Mouse (Mus musculus) CH12.LX (cell line): ENCODE results near the gene Selenow. TPM values are rescaled to one million over a fixed set of nuclear protein-coding genes. Genes with fewer than 3 reads are reported as not detected.

Source experiments
- DNase-seq: peaks from one replicate; pipeline ENCODE4 v3.0.0-alpha.2; 2013; ENCODE audit errors: extremely low read depth
- H3K27ac ChIP-seq: 2 replicates; pipeline ENCODE4 v1.5.1; 2012; ENCODE audit warnings: low read depth, mild to moderate bottlenecking, control low read depth, moderate library complexity; ENCODE audit not compliant: insufficient read depth
- H3K27me3 ChIP-seq: replicated peaks from 2 replicates; pipeline ENCODE3; 2012; ENCODE audit warnings: inconsistent platforms
- H3K36me3 ChIP-seq, 2 experiments: replicated peaks in 1 of 2; 2 replicates each; pipeline versions ENCODE3 to v1.6.1; 2012; ENCODE audit warnings: inconsistent platforms in 1 of 2, low read length in 1 of 2, mild to moderate bottlenecking in 1 of 2, mixed read lengths in 1 of 2, moderate library complexity in 1 of 2; ENCODE audit not compliant: control insufficient read depth in 1 of 2, insufficient read depth in 1 of 2
- H3K4me1 ChIP-seq, 2 experiments: 2 replicates each; pipeline ENCODE4 v1.6.1; 2012; ENCODE audit warnings: inconsistent platforms in 1 of 2, moderate library complexity in 1 of 2; ENCODE audit not compliant: insufficient read depth in 2 of 2, control insufficient read depth in 1 of 2
- H3K4me2 ChIP-seq: 2 replicates; pipeline ENCODE4 v1.6.1; 2012; ENCODE audit warnings: low read depth, mild to moderate bottlenecking, control low read depth; ENCODE audit not compliant: poor library complexity, insufficient read depth, severe bottlenecking
- H3K4me3 ChIP-seq, 3 experiments: fragments of 150-350 bp in 1 of 3; sonication (generic) in 1 of 3; replicated peaks in 1 of 3; 2 replicates each; pipeline versions ENCODE3 to v1.5.1; 2011 to 2012; ENCODE audit warnings: low read depth in 2 of 3, low read length in 2 of 3, mild to moderate bottlenecking in 2 of 3, moderate library complexity in 2 of 3, control low read depth in 1 of 3, improper control_type of control experiment in 1 of 3, inconsistent platforms in 1 of 3, mixed read lengths in 1 of 3; ENCODE audit not compliant: poor library complexity in 1 of 3
- H3K79me2 ChIP-seq: replicated peaks from 2 replicates; pipeline ENCODE4 v1.6.1; 2012; ENCODE audit warnings: mild to moderate bottlenecking, moderate library complexity; ENCODE audit not compliant: control insufficient read depth, poor library complexity, insufficient read depth, severe bottlenecking; ENCODE audit errors: extremely low read depth
- H3K9ac ChIP-seq: 2 replicates; pipeline ENCODE4 v1.6.1; 2012; ENCODE audit warnings: low read depth, mild to moderate bottlenecking, control low read depth, moderate library complexity; ENCODE audit not compliant: insufficient read depth
- H3K9me3 ChIP-seq: replicated peaks from 2 replicates; pipeline ENCODE3; 2012; ENCODE audit warnings: low read length, inconsistent platforms, mixed read lengths
- BHLHE40 ChIP-seq: IDR thresholded peaks from 2 replicates; pipeline ENCODE4 v1.6.1; 2011; ENCODE audit warnings: mild to moderate bottlenecking, low read depth, low read length, improper control_type of control experiment
- E2F4 ChIP-seq: IDR thresholded peaks from 2 replicates; pipeline ENCODE4 v1.6.1; 2011; ENCODE audit warnings: low read depth, low read length, improper control_type of control experiment; ENCODE audit not compliant: insufficient replicate concordance
- ELF1 ChIP-seq: IDR thresholded peaks from 2 replicates; pipeline ENCODE4 v1.6.1; 2014; ENCODE audit warnings: low read depth, mild to moderate bottlenecking, inconsistent platforms, low read length, improper control_type of control experiment
- EP300 ChIP-seq: IDR thresholded peaks from 2 replicates; pipeline ENCODE4 v1.6.1; 2011; ENCODE audit warnings: low read length, improper control_type of control experiment
- ETS1 ChIP-seq: conservative IDR thresholded peaks from 2 replicates; pipeline ENCODE4 v1.6.1; 2012; ENCODE audit warnings: low read depth, mild to moderate bottlenecking, inconsistent platforms, low read length, improper control_type of control experiment, moderate library complexity
- HCFC1 ChIP-seq: IDR thresholded peaks from 2 replicates; pipeline ENCODE4 v1.6.1; 2012; ENCODE audit warnings: low read depth, mild to moderate bottlenecking, inconsistent platforms, low read length, improper control_type of control experiment
- KAT2A ChIP-seq: IDR thresholded peaks from 2 replicates; pipeline ENCODE4 v1.6.1; 2012; ENCODE audit warnings: low read length, improper control_type of control experiment, inconsistent platforms; ENCODE audit not compliant: insufficient replicate concordance
- MAFK ChIP-seq: IDR thresholded peaks from 2 replicates; pipeline ENCODE4 v1.6.1; 2011; ENCODE audit warnings: low read length, improper control_type of control experiment; ENCODE audit not compliant: insufficient replicate concordance
- MEF2A ChIP-seq: IDR thresholded peaks from 2 replicates; pipeline ENCODE4 v1.6.1; 2014; ENCODE audit warnings: low read depth, mild to moderate bottlenecking, inconsistent platforms, low read length, improper control_type of control experiment, borderline replicate concordance
- NELFE ChIP-seq: IDR thresholded peaks from 2 replicates; pipeline ENCODE4 v1.6.1; 2011; ENCODE audit warnings: low read depth, low read length, improper control_type of control experiment
- POLR2AphosphoS2 ChIP-seq: IDR thresholded peaks from 2 replicates; pipeline ENCODE4 v1.6.1; 2011; ENCODE audit warnings: low read depth, low read length, improper control_type of control experiment
- RCOR1 ChIP-seq: conservative IDR thresholded peaks from 2 replicates; pipeline ENCODE4 v1.6.1; 2012; ENCODE audit warnings: low read depth, mild to moderate bottlenecking, inconsistent platforms, low read length, improper control_type of control experiment
- USF1 ChIP-seq: IDR thresholded peaks from 2 replicates; pipeline ENCODE4 v1.6.1; 2014; ENCODE audit warnings: low read depth, mild to moderate bottlenecking, inconsistent platforms, low read length, improper control_type of control experiment
- ZMIZ1 ChIP-seq: IDR thresholded peaks from 2 replicates; pipeline ENCODE4 v1.6.1; 2012; ENCODE audit warnings: low read depth, mild to moderate bottlenecking, inconsistent platforms, low read length, improper control_type of control experiment
- dilution Hi-C: fragments of 300-500 bp; cut with MboI; formaldehyde crosslinking; loops from 2 replicates; pipeline ENCODE4 v1.14.3; 2020; ENCODE audit warnings: low sequenced_read_pairs; ENCODE audit not compliant: extremely low pct_unique_long_range_greater_than_20kb, extremely low pct_ligation_motif_present
- in situ Hi-C: fragments of 300-500 bp; cut with MboI; formaldehyde crosslinking; loops from 3 replicates; pipeline ENCODE4 v1.14.3; 2019; ENCODE audit warnings: low sequenced_read_pairs, low pct_ligation_motif_present, low pct_unique_long_range_greater_than_20kb, mixed read lengths
- polyA plus RNA-seq: library from polyadenylated mRNA; unstranded; fragments of >175 nt; gene quantifications from 2 replicates; pipeline ENCODE4 v1.2.1, GENCODE M21; 2012; ENCODE audit warnings: low read depth; ENCODE audit not compliant: insufficient read length
- total RNA-seq, 2 experiments: library from RNA; depleted of rRNA; stranded (reverse); fragments of 300-350 nt in 1 of 2; fragments of >200 nt in 1 of 2; gene quantifications; 2 replicates each; pipeline ENCODE4 v1.2.3; 2012 to 2014

Gene Selenow
- total and polyA plus RNA-seq, 3 experiments, result 44.9 to 257 (median 65.2) TPM

GRCm38 (mm10) chr7:15954978-15955443 is 32.8 kb upstream of the Selenow start:
- peaks cover 6% of the 10 kb centered on the region for H3K9me3 ChIP-seq
- no peak overlapping the region for H3K4me3 ChIP-seq
- H3K27me3 ChIP-seq, result no peaks in the 10 kb centered on the region
- dilution Hi-C loops, result loop anchor here (25.0 kb wide), 1 partner anchor 207 kb away; no protein-coding TSS in a partner anchor
- H3K36me3 ChIP-seq, result peaks cover 14 to 24% of the 10 kb centered on the region in 2 experiments
- H3K27ac ChIP-seq, result no peak overlapping the region
- no peaks in the 10 kb centered on the region for H3K4me1 ChIP-seq
- H3K9ac ChIP-seq, result no peak overlapping the region
- TF ChIP-seq HCFC1, result no peak
- no peak for DNase-seq
- H3K79me2 ChIP-seq, result no peaks in the 10 kb centered on the region
- in situ Hi-C loops, result no loop called here
- H3K4me2 ChIP-seq, result no peak overlapping the region

GRCm38 (mm10) chr7:15954436-15954835 is 32.2 kb upstream of the Selenow start:
- no peak for DNase-seq
- Histone ChIP-seq H3K27ac (no peak overlapping the region), H3K4me1 (peaks cover 0 to 2% of the 10 kb centered on the region in 2 experiments; a peak in 1 of 4 replicates), H3K4me3 (no peak overlapping the region), H3K27me3 (no peaks in the 10 kb centered on the region), H3K79me2 (no peaks in the 10 kb centered on the region), H3K36me3 (peaks cover 16 to 23% of the 10 kb centered on the region in 2 experiments), H3K9me3 (peaks cover 6% of the 10 kb centered on the region), H3K9ac (no peak overlapping the region), H3K4me2 (no peak overlapping the region)
- TF ChIP-seq BHLHE40 (no peak), ETS1 (no peak), NELFE (no peak), HCFC1 (no peak), MAFK (no peak), MEF2A (no peak), E2F4 (no peak), ZMIZ1 (no peak), RCOR1 (no peak), ELF1 (no peak), EP300 (no peak), USF1 (no peak), KAT2A (no peak), POLR2AphosphoS2 (no peak)
- in situ Hi-C loops (no loop called here), dilution Hi-C loops (loop anchor here (25.0 kb wide), 1 partner anchor 208 kb away; no protein-coding TSS in a partner anchor)
